Mouse (Mus musculus): ENCODE results near the gene Serpina9.

DNA sequence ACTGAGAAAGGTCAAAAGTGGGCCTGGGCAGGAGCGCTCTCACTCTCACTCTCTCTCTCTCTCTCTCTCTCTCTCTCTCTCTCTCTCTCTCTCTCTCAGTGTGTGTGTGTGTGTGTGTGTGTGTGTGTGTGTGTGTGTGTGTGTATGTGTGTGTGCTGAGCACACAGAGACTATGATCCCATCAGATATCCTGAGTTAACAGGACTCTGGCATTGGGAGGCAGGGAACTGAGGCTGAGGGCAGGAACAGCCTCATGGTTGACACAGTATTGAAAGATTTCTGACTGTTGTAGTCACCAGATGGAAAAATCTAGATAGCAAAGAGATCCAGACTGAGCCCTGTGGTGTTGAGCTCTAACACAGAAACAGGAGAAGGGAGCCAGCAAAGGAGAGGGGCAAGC lies 20.2 kb upstream of the Serpina9 start:
- no peak for TF ChIP-seq CTCF (IDR thresholded peaks at IDR 0.05; ENCODE audit: low read depth, low read length)
- no peak for TF ChIP-seq POLR2A (IDR thresholded peaks at IDR 0.05; ENCODE audit: extremely low read depth, insufficient read depth, low read length)

Data from liver, adult 2 months (tissue).